Mouse (Mus musculus): ENCODE results near the gene Kansl3. TPM values are rescaled to one million over a fixed set of nuclear protein-coding genes. Genes with fewer than 3 reads are reported as not detected.

Kansl3 gene
- polyA plus RNA-seq, 1 experiment from 2014 or later: 44.5 TPM

- no peak for DNase-seq (ENCODE audit: low spot score)
- Histone ChIP-seq H3K9me3 (no peaks in the 10 kb centered on the region), H3K4me3 (no peak overlapping the region), H3K27ac (no peak overlapping the region), H3K4me1 (replicated peaks) (no peaks in the 10 kb centered on the region), H3K36me3 (peaks cover 100% of the 10 kb centered on the region), H3K27me3 (ENCODE audit: insufficient read depth, poor library complexity, severe bottlenecking) (no peaks in the 10 kb centered on the region)
- WGBS: 95% methylated on average over 6 of the region's 6 CpGs
These were observed 26.4 kb downstream of the Kansl3 start for GRCm38 (mm10) chr1:36342547-36342946.

- Histone ChIP-seq H3K4me1 (replicated peaks) (no peaks in the 10 kb centered on the region), H3K27ac (no peak overlapping the region), H3K9me3 (no peaks in the 10 kb centered on the region), H3K36me3 (peaks cover 75% of the 10 kb centered on the region), H3K4me3 (no peak overlapping the region), H3K27me3 (ENCODE audit: insufficient read depth, poor library complexity, severe bottlenecking) (no peaks in the 10 kb centered on the region)
- DNase-seq (ENCODE audit: low spot score): no peak
- WGBS: 79% methylated on average over 14 of the region's 14 CpGs
These were observed 35.8 kb downstream of the Kansl3 start for GRCm38 (mm10) chr1:36332955-36333887.

GRCm38 (mm10) chr1:36331743-36332142 lies 37.2 kb downstream of the Kansl3 start:
- DNase-seq (ENCODE audit: low spot score): no peak
- no peak overlapping the region for H3K27ac ChIP-seq
- no peaks in the 10 kb centered on the region for H3K4me1 ChIP-seq (replicated peaks)
- WGBS: 81% methylated on average over 6 of the region's 6 CpGs
- no peaks in the 10 kb centered on the region for H3K27me3 ChIP-seq (ENCODE audit: insufficient read depth, poor library complexity, severe bottlenecking)
- H3K4me3 ChIP-seq: no peak overlapping the region
- no peaks in the 10 kb centered on the region for H3K9me3 ChIP-seq
- H3K36me3 ChIP-seq: peaks cover 70% of the 10 kb centered on the region

GRCm38 (mm10) chr1:36326815-36327214 lies 42.2 kb downstream of the Kansl3 start:
- Histone ChIP-seq H3K4me3 (no peak overlapping the region), H3K9me3 (no peaks in the 10 kb centered on the region), H3K27me3 (ENCODE audit: insufficient read depth, poor library complexity, severe bottlenecking) (no peaks in the 10 kb centered on the region), H3K36me3 (peaks cover 41% of the 10 kb centered on the region), H3K4me1 (replicated peaks) (peaks cover 10% of the 10 kb centered on the region), H3K27ac (no peak overlapping the region)
- WGBS: 91% methylated on average over 2 of the region's 2 CpGs
- DNase-seq (ENCODE audit: low spot score): no peak

GRCm38 (mm10) chr1:36325900-36326321 lies 43.1 kb downstream of the Kansl3 start:
- Histone ChIP-seq H3K9me3 (no peaks in the 10 kb centered on the region), H3K27me3 (ENCODE audit: insufficient read depth, poor library complexity, severe bottlenecking) (no peaks in the 10 kb centered on the region), H3K4me1 (replicated peaks) (peaks cover 10% of the 10 kb centered on the region), H3K4me3 (no peak overlapping the region), H3K36me3 (peaks cover 36% of the 10 kb centered on the region), H3K27ac (no peak overlapping the region)
- no peak for DNase-seq (ENCODE audit: low spot score)
- 93% methylated on average over 2 of the region's 2 CpGs for WGBS

GRCm38 (mm10) chr1:36323746-36324448 lies 45.1 kb downstream of the Kansl3 start:
- Histone ChIP-seq H3K36me3 (peaks cover 40% of the 10 kb centered on the region), H3K27me3 (ENCODE audit: insufficient read depth, poor library complexity, severe bottlenecking) (no peaks in the 10 kb centered on the region), H3K4me1 (replicated peaks) (peaks cover 10% of the 10 kb centered on the region), H3K9me3 (no peaks in the 10 kb centered on the region), H3K27ac (no peak overlapping the region), H3K4me3 (no peak overlapping the region)
- DNase-seq (ENCODE audit: low spot score): peak; percentile 40
- 61% methylated on average over 8 of the region's 8 CpGs for WGBS

GRCm38 (mm10) chr1:36323076-36323475 lies 45.9 kb downstream of the Kansl3 start:
- no peaks in the 10 kb centered on the region for H3K27me3 ChIP-seq (ENCODE audit: insufficient read depth, poor library complexity, severe bottlenecking)
- H3K9me3 ChIP-seq: no peaks in the 10 kb centered on the region
- peaks cover 10% of the 10 kb centered on the region for H3K4me1 ChIP-seq (replicated peaks)
- no peak overlapping the region for H3K4me3 ChIP-seq
- no peak overlapping the region for H3K27ac ChIP-seq
- DNase-seq (ENCODE audit: low spot score): no peak
- H3K36me3 ChIP-seq: peaks cover 39% of the 10 kb centered on the region
- WGBS: 63% methylated on average over 9 of the region's 9 CpGs

- Histone ChIP-seq H3K4me3 (no peak overlapping the region), H3K9me3 (no peaks in the 10 kb centered on the region), H3K4me1 (replicated peaks) (peaks cover 10% of the 10 kb centered on the region), H3K36me3 (peaks cover 30% of the 10 kb centered on the region; the same call in 1 of the 2 replicates), H3K27me3 (ENCODE audit: insufficient read depth, poor library complexity, severe bottlenecking) (no peaks in the 10 kb centered on the region), H3K27ac (no peak overlapping the region)
- DNase-seq (ENCODE audit: low spot score): no peak
- 75% methylated on average over 11 of the region's 11 CpGs for WGBS
These were observed 47.0 kb downstream of the Kansl3 start for GRCm38 (mm10) chr1:36321829-36322573.

- Histone ChIP-seq H3K9me3 (no peaks in the 10 kb centered on the region), H3K27ac (no peak overlapping the region), H3K27me3 (ENCODE audit: insufficient read depth, poor library complexity, severe bottlenecking) (no peaks in the 10 kb centered on the region), H3K4me3 (no peak overlapping the region), H3K36me3 (peaks cover 29% of the 10 kb centered on the region; the same call in 1 of the 2 replicates), H3K4me1 (replicated peaks) (peaks cover 10% of the 10 kb centered on the region)
- no peak for DNase-seq (ENCODE audit: low spot score)
- 91% methylated on average over 2 of the region's 2 CpGs for WGBS
These were observed 47.8 kb downstream of the Kansl3 start for GRCm38 (mm10) chr1:36321164-36321563.

- no peak for DNase-seq (ENCODE audit: low spot score)
- Histone ChIP-seq H3K9me3 (no peaks in the 10 kb centered on the region), H3K4me1 (replicated peaks) (no peaks in the 10 kb centered on the region; the same call in 1 of the 2 replicates), H3K4me3 (no peak overlapping the region), H3K27me3 (ENCODE audit: insufficient read depth, poor library complexity, severe bottlenecking) (no peaks in the 10 kb centered on the region), H3K27ac (no peak overlapping the region), H3K36me3 (peaks cover 17% of the 10 kb centered on the region; the same call in 1 of the 2 replicates)
- WGBS: 87% methylated on average over 2 of the region's 2 CpGs
These were observed 53.2 kb downstream of the Kansl3 start for GRCm38 (mm10) chr1:36315776-36316100.

GRCm38 (mm10) chr1:36314959-36315775 lies 53.8 kb downstream of the Kansl3 start:
- no peak for DNase-seq (ENCODE audit: low spot score)
- Histone ChIP-seq H3K36me3 (peaks cover 11% of the 10 kb centered on the region; the same call in 1 of the 2 replicates), H3K4me1 (replicated peaks) (peaks cover under 1% of the 10 kb centered on the region), H3K27ac (no peak overlapping the region), H3K27me3 (ENCODE audit: insufficient read depth, poor library complexity, severe bottlenecking) (0 out of 2 replicates have a peak, but pooled peaks cover 3% of the 10 kb centered on the region), H3K4me3 (no peak overlapping the region), H3K9me3 (no peaks in the 10 kb centered on the region)
- WGBS: 89% methylated on average over 11 of the region's 11 CpGs

GRCm38 (mm10) chr1:36309498-36309901 lies 59.5 kb downstream of the Kansl3 start:
- DNase-seq (ENCODE audit: low spot score): peak; percentile 30

More at GRCm38 (mm10) chr1:36309498-36309901, 59.5 kb downstream of the Kansl3 start:
- H3K27me3 ChIP-seq (ENCODE audit: insufficient read depth, poor library complexity, severe bottlenecking): peaks cover 30% of the 10 kb centered on the region
- 15% methylated on average over 3 of the region's 3 CpGs for WGBS
- H3K27ac ChIP-seq: no peak overlapping the region
- no peaks in the 10 kb centered on the region for H3K36me3 ChIP-seq
- H3K4me3 ChIP-seq: no peak overlapping the region
- H3K4me1 ChIP-seq (replicated peaks): peaks cover 25% of the 10 kb centered on the region
- no peaks in the 10 kb centered on the region for H3K9me3 ChIP-seq
